20 mouse cellular contexts compared by ENCODE assay signal in the genomic region with DNA sequence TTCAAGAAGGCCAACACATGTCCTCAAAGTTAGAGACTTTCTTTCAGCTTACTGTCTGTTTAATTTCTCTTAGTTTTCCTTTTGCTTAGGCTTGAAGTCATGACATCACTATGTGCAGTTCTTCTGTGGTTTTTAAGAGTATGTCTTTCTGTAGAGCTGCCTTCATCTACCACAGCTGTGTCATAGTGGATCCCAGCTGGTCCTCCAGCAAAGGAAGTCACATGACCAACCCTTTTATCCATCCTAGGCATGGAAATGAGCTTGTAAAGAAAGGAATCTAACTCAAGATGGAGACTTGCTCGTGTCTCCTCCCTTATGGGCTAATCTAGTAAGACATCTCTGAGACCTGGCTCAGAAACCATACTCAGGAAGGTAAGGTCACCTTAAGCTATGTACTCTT.
A peak's percentile ranks its signal among the peaks of the same experiment; 100 is the strongest.
DNase-seq lines count a peak whose midpoint lies in the region; ATAC-seq and TF ChIP-seq lines count a peak whose summit lies in the region.
"Had no signal": no experiment of that assay in that cellular context is flagged by ENCODE, and none has a peak within 500 bp of the region (broad histone marks: within the 10 kb centered on the region; RNA-seq: fewer than 3 reads in every experiment).

No protein-coding gene starts in this region.

- no peaks in the 10 kb centered on the region for H3K36me3 ChIP-seq in lung, embryonic 14.5 days (ENCODE audit: insufficient read depth)
- H3K36me3 ChIP-seq: embryonic facial prominence, embryonic 12.5 days; forebrain, embryonic 15.5 days; heart, embryonic 15.5 days; hindbrain, embryonic 13.5 days had no signal

- H3K4me2 ChIP-seq in lung, embryonic 14.5 days: no peak overlapping the region
- H3K4me2 ChIP-seq: embryonic facial prominence, embryonic 12.5 days; forebrain, embryonic 15.5 days; heart, embryonic 11.5 days; heart, embryonic 15.5 days; hindbrain, embryonic 13.5 days had no signal

- no peaks in the 10 kb centered on the region for H3K9me3 ChIP-seq in lung, embryonic 14.5 days (ENCODE audit: low read depth, low read length)
- H3K9me3 ChIP-seq: embryonic facial prominence, embryonic 12.5 days; forebrain, embryonic 15.5 days; heart, embryonic 15.5 days; hindbrain, embryonic 13.5 days had no signal

- ATAC-seq in lung, embryonic 14.5 days (ENCODE audit: insufficient read depth): peak; percentile 77; the same call in 1 of the 2 replicates
- ATAC-seq: CD4-positive, CD25-positive, alpha-beta regulatory T cell, adult 4 months; forebrain, embryonic 15.5 days; hindbrain, postnatal 0 days had no signal

- no peaks in the 10 kb centered on the region for H3K4me1 ChIP-seq in lung, embryonic 14.5 days (ENCODE audit: insufficient read depth)
- H3K4me1 ChIP-seq: embryonic facial prominence, embryonic 12.5 days; heart, embryonic 15.5 days; hindbrain, embryonic 13.5 days had no signal

- DNase-seq in lung, embryonic 14.5 days: peak; percentile 50
- DNase-seq in lung, postnatal 36 days: no peak
- peak; percentile 8 for DNase-seq in lung, postnatal 10 days
- no peak for DNase-seq in lung, adult 18-20 months
- peak; percentile 5 for DNase-seq in ZHBTc4 (ENCODE audit: low read depth, low spot score)
- DNase-seq in cerebellum, adult 18-20 months: no peak
- DNase-seq: adrenal gland, postnatal 10 days; cerebellum, adult 11 months; cerebellum, adult 9-10 months; cerebellum, postnatal 25 days; gastrocnemius, postnatal 14 days; heart, adult 2 months; heart, postnatal 14 days had no signal

- no peak overlapping the region for H3K4me3 ChIP-seq in lung, embryonic 14.5 days (ENCODE audit: low read depth, low read length)
- H3K4me3 ChIP-seq: embryonic facial prominence, embryonic 12.5 days; forebrain, embryonic 15.5 days; heart, adult 2 months; heart, embryonic 15.5 days; hindbrain, embryonic 13.5 days had no signal

- TF ChIP-seq CTCF in lung, embryonic 14.5 days (IDR thresholded peaks at IDR 0.05; ENCODE audit: low read depth): no peak

- H3K9ac ChIP-seq in lung, embryonic 14.5 days: no peak overlapping the region
- H3K9ac ChIP-seq: embryonic facial prominence, embryonic 12.5 days; forebrain, embryonic 15.5 days; heart, embryonic 15.5 days; hindbrain, embryonic 13.5 days had no signal

- H3K27me3 ChIP-seq in lung, embryonic 14.5 days (ENCODE audit: insufficient read depth, low read length): no peaks in the 10 kb centered on the region
- H3K27me3 ChIP-seq: embryonic facial prominence, embryonic 12.5 days; forebrain, embryonic 15.5 days; heart, embryonic 15.5 days; hindbrain, embryonic 13.5 days had no signal

- 67% methylated on average over 1 of the region's 1 CpGs for WGBS in lung, embryonic 14.5 days

- no peak overlapping the region for H3K27ac ChIP-seq in lung, embryonic 14.5 days (ENCODE audit: low read depth)
- H3K27ac ChIP-seq: embryonic facial prominence, embryonic 12.5 days; forebrain, embryonic 15.5 days; heart, adult 2 months; heart, embryonic 15.5 days; hindbrain, embryonic 13.5 days; hindbrain, postnatal 0 days had no signal

Comparison
In these comparisons a context has a peak if more than half of its experiments do, and no peak if none do; other contexts are left out.
1. DNase-seq: peak in lung, embryonic 14.5 days (single experiment), lung, postnatal 10 days (single experiment) and ZHBTc4 (single experiment); none in lung, postnatal 36 days (single experiment), lung, adult 18-20 months (0 of 2) and cerebellum, adult 18-20 months (0 of 2).